Mouse (Mus musculus): Measurements from ENCODE around the gene Uck1.

GRCm38 (mm10) chr2:32215576-32215975, 44.4 kb downstream of the Uck1 start:
- TF ChIP-seq POLR2A (IDR thresholded peaks at IDR 0.05; ENCODE audit: low read depth, low read length) (no peak), CTCF (IDR thresholded peaks at IDR 0.05; ENCODE audit: extremely low read depth, insufficient read length, insufficient replicate concordance, low read depth, low read length) (no peak)

All from small intestine, adult 2 months (tissue).